Mouse (Mus musculus) layer of hippocampus, postnatal 25 days (tissue): ENCODE measurements around the gene Ppfibp1. TPM values are rescaled to one million over a fixed set of nuclear protein-coding genes. Genes with fewer than 3 reads are reported as not detected.
A peak's percentile ranks its signal among the peaks of the same experiment; 100 is the strongest.

Experiments used
- DNase-seq, 2 experiments: peaks; one replicate each; pipeline ENCODE4 v3.0.0; 2022; ENCODE audit warnings: mixed read lengths in 2 of 2, low spot score in 1 of 2; ENCODE audit errors: extremely low spot score in 1 of 2
- total RNA-seq, 2 experiments: library from RNA; stranded (reverse); gene quantifications; 2 replicates each; pipeline ENCODE4 v1.2.3; 2021

Ppfibp1 gene
- total RNA-seq, 2 experiments from 2014 or later, result 40.9 to 41.7 TPM

- no peak for DNase-seq
Measured at GRCm38 (mm10) chr6:147024761-147025160, 136.5 kb downstream of the Ppfibp1 start.

- DNase-seq, result no peak
Measured at GRCm38 (mm10) chr6:147028396-147028795, 140.1 kb downstream of the Ppfibp1 start.

- DNase-seq, result no peak
Measured at GRCm38 (mm10) chr6:147029591-147029990, 141.3 kb downstream of the Ppfibp1 start.

GRCm38 (mm10) chr6:147030096-147030885, 142.0 kb downstream of the Ppfibp1 start:
- no peak for DNase-seq

GRCm38 (mm10) chr6:147032303-147032925, 144.1 kb downstream of the Ppfibp1 start, which contains the start of gene Rep15:
Gene Rep15, plus strand, starts transcription at chr6:147032584.
- DNase-seq, result no peak

- peak; percentile 78 to 85 for DNase-seq
Measured at GRCm38 (mm10) chr6:147042291-147043290, 154.3 kb downstream of the Ppfibp1 start, which contains the start of gene Mrps35. Gene Mrps35, plus strand, starts transcription at chr6:147042764.

- DNase-seq, result no peak
Measured at GRCm38 (mm10) chr6:147043633-147044032, 155.3 kb downstream of the Ppfibp1 start.

- DNase-seq, result no peak
Measured at GRCm38 (mm10) chr6:147049239-147049805, 161.0 kb downstream of the Ppfibp1 start.

GRCm38 (mm10) chr6:147051666-147052065, 163.4 kb downstream of the Ppfibp1 start:
- DNase-seq, result no peak

GRCm38 (mm10) chr6:147052440-147052839, 164.2 kb downstream of the Ppfibp1 start:
- no peak for DNase-seq

- no peak for DNase-seq
Measured at GRCm38 (mm10) chr6:147053785-147054646, 165.7 kb downstream of the Ppfibp1 start.

- DNase-seq, result no peak
Measured at GRCm38 (mm10) chr6:147055374-147055977, 167.2 kb downstream of the Ppfibp1 start.

GRCm38 (mm10) chr6:147059326-147059725, 171.0 kb downstream of the Ppfibp1 start:
- no peak for DNase-seq

GRCm38 (mm10) chr6:147061630-147062029, 173.3 kb downstream of the Ppfibp1 start:
- DNase-seq, result no peak

GRCm38 (mm10) chr6:147062034-147062433, 173.7 kb downstream of the Ppfibp1 start:
- DNase-seq, result no peak

- DNase-seq, result no peak
Measured at GRCm38 (mm10) chr6:147062694-147063093, 174.4 kb downstream of the Ppfibp1 start.

- DNase-seq, result no peak
Measured at GRCm38 (mm10) chr6:147064226-147064943, 176.1 kb downstream of the Ppfibp1 start.

- no peak for DNase-seq
Measured at GRCm38 (mm10) chr6:147064944-147065261, 176.6 kb downstream of the Ppfibp1 start.
